Mouse (Mus musculus) layer of hippocampus, adult 11-12 months (tissue): Measurements from ENCODE around the gene Acad8.

ENCODE experiments used
- DNase-seq: peaks from one replicate; pipeline ENCODE4 v3.0.0; 2022; ENCODE audit warnings: low spot score

The Acad8 gene

DNA sequence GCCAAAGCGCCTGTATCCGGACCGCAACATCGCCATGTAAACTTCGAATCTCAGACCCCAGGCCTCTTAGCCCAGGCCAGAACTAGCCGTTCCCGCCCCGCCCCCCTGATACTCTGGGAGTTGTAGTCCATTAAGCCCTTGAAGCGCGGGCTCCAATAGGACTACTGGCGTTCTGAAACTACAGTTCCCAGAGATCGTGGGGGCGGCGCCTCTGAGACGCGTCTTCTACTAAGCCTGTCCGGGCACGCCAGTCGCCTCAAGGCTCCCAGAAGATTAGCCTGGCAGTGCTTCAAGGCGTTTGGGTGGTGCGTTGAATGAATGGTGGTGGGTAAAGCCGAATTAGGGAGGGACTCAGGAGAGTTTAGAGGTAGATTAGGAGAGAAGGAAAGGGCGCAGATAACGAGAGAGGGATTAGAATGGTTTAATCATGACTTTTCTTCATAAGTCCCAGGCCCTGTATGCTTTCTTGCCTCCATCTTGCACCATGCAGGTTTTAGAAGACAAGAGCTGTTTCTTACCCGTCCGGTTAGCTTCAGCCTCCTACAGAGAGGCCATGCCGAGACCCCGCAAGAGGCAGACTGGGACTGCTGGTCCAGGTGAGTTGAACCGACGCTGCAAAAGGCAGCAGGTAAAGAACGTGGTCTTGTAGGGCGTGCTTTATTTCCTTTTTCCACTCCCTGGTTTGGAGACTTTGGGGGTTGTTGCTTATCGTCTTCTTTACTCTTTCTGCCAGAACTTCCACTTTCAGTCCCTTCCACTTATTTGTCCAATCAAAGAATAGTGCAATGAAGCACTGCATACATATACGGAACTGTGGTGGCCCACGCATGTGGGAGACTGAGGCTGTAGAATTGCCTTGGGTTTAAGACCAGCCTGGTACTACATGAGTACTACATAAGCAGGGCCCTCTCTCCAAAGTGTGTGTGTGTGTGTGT is at the start of gene Acad8, which contains the start of gene Thyn1:
TSS of gene Acad8 (minus strand) at position 106 of the 935 bp plus-strand sequence.
TSS of gene Thyn1 (plus strand) at position 250 of the 935 bp plus-strand sequence.
- DNase-seq = peak; percentile 96

- no peak for DNase-seq
Measured at GRCm38 (mm10) chr9:27043892-27044291, 44.5 kb upstream of the Acad8 start.

DNA sequence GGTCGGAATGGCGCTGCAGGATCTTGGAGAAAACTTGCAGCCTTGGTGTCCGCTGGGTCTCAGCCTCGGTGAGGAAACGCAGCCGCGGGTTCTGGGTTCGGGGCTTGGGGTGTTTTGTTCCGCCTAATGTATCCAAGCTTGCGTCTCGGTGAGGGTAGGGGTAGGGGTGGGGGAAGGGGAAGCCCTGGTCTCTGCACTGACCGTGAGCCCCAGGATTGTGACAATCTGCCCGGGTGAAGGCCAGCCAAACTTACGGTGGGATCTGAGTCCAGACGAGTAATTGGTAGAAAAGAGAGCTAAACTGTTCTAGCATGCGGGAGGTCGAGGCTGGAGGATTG is 31.4 kb upstream of the Acad8 start:
- DNase-seq = no peak

GRCm38 (mm10) chr9:27029828-27030762 is 30.7 kb upstream of the Acad8 start, which contains the start of the genes Vps26b and Ncapd3:
Gene Vps26b, minus strand, starts transcription at chr9:27030065.
Gene Ncapd3, plus strand, starts transcription at chr9:27030175.
- DNase-seq = peak; percentile 97

- DNase-seq = peak; percentile 62
Measured at GRCm38 (mm10) chr9:27029022-27029827, 29.9 kb upstream of the Acad8 start.

DNA sequence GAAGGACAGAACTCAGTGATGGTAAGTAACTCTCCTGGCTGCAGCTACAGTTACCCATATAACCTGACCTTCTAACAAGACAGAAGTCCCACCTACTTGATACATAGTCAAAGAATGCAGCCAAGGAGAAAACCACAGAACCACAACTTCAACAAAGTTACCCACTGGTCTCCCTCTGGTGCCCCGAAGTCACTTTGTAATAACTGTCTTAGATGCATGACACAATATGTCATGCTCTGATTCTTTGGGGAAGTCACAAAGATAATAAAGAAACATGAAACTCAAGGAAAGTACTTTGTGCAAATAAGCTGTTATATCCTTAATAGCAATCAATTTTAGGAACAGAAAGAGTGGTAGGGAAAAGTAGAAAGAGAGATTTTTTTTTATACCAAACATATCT is 27.3 kb upstream of the Acad8 start:
- DNase-seq = no peak

GRCm38 (mm10) chr9:27023681-27024080 is 24.3 kb upstream of the Acad8 start:
- no peak for DNase-seq

DNA sequence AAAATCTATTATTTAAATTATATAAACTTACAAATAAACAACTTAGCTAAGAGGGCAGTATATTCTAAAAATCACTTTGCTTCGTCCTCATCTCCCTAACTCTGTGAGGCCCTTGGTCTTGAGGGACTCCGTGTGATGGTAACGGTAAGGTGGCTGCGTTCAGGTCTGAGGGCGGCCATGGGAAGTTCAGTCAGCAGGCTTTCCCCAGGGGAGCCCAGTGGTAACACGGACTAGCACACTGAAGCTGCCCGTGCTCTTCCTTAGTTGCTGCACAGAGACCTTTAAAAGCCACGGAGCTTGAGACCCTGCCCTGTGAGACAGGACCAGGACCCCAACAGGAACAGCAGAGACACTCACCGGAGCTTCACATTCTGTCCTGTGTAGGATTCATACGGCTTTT is 19.6 kb upstream of the Acad8 start:
- DNase-seq = no peak

GRCm38 (mm10) chr9:27011572-27011971 is 12.2 kb upstream of the Acad8 start:
- DNase-seq = no peak

GRCm38 (mm10) chr9:27009231-27009630 is 9.9 kb upstream of the Acad8 start:
- no peak for DNase-seq

GRCm38 (mm10) chr9:27006866-27007265 is 7.5 kb upstream of the Acad8 start:
- no peak for DNase-seq

GRCm38 (mm10) chr9:27005933-27006332 is 6.6 kb upstream of the Acad8 start:
- peak; percentile 67 for DNase-seq

- no peak for DNase-seq
Measured at GRCm38 (mm10) chr9:27005231-27005630, 5.9 kb upstream of the Acad8 start.

DNA sequence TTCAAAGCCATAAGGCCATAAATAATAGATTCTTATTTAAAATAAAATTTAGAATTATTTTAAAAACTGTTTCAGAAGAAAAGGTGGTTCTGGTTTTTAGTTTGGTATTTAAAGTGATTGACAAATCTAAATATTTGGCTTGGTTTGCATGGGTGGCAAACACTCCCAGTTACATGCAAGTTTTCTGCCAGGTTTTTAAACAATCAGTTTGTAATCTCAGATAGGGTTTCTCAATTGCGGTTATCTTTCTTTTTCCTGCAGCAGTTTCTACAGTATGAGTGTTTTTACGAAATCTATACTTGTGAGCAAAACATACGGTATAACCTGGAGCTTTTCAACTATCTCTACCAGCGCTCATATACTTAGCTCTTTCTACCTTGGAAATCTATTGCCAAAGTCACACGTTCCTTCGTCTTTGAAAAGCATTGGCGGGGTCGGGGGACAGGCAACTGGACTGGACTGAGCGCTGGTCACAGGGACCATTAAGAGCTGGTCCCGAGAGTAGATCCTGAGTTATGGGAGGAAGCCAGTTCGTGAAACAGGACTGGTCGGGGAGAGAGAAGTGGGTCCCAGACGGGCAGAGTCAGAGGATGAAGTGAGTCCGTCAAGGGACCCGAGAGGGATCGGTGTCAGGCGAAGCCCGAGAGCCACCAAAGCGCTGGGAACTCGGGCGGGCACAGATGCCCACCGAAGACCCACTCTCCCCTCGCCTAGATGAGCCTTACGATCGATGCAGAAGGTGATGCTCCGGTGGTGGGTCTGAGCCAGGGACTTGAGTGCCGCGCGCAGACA is 501 bp downstream of the Acad8 start:
- no peak for DNase-seq

DNA sequence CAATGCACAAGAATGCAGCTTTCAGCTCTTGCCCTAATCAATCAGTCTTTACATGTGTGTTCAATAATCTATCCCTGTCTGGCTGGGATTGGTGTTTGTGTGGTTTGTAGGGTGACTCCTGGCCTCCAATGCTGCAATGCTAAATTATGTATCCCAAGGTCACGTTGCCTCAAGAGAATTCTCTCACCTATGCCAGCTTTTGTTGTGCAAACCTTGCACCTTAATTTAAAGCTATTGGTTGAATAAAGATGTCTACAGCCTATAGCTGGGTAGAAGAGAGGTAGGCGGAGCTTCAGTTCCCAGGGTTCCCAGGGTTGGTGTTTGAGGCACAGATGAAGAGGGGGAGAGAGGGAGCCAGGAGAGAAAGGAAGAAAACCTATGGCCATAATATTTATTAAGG is 1.9 kb downstream of the Acad8 start:
- DNase-seq = no peak

DNA sequence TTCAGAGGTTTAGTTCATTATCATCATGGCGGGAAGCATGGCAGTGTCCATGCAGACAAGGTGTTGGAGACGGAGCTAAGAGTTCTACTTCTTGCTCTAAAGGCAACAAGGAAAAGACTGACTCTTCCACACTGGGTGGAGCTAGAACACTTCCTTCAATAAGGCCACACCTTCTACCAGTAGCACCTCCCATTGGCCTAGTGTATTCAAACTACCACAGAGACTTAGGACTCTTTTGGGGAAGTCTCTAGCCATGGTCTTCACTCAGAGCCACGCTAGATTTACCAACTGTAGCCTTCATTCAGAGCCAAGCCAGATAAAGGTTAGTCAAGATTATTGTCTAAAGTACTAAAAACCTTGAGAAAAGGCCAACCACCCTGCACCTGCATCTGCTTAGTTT is 2.3 kb downstream of the Acad8 start:
- DNase-seq = no peak

DNA sequence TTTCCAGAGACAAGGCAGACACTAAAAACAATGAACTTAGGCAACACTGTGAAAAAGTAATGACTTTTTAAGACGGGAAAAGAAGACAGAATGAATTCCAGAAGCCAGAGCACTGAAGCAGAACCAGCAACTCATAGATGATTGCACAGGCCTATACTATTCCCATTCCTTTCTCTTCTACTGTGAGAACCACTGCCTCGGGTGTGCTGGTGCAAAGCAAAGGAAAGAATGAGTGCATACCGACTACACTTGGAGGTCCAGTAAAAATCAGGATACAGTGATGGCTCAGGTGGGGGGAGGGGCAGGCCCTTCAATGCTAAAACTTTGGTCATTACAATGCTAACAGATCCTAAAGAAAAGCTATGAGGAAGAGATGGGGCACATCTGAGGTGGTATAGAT is 5.5 kb downstream of the Acad8 start:
- DNase-seq = no peak

DNA sequence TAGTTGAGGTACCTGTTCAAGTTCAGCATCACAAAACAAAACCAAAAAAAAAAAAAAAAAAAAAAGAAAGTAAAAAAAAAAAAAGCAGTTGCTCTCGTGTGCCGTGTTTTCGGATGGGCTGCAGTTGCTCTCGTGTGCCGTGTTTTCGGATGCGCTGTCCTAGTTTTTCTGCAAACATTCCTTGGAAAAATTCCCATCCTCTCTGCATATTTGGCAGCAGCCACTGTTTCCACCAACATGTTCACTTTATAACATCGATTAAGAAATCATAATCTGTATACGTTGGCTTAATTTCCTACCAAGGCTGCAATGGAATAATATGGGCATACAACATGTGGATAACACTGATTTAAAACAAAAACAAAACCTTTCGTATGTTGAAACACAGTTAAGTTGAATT is 6.2 kb downstream of the Acad8 start:
- DNase-seq = no peak

GRCm38 (mm10) chr9:26990181-26990580 is 9.2 kb downstream of the Acad8 start:
- no peak for DNase-seq

GRCm38 (mm10) chr9:26985668-26986277 is 13.6 kb downstream of the Acad8 start:
- no peak for DNase-seq
